Mouse (Mus musculus): ENCODE results near the gene Ccdc82.

- TF ChIP-seq GATA1 (IDR thresholded peaks at IDR 0.05; ENCODE audit: borderline replicate concordance, low read length): no peak
- no peak for TF ChIP-seq FLI1 (IDR thresholded peaks at IDR 0.05; ENCODE audit: low read length)
Measured at GRCm38 (mm10) chr9:13323612-13324011, 76.9 kb downstream of the Ccdc82 start.

Measured in megakaryocyte, embryonic 14.5 days (primary cell).